Mouse (Mus musculus) NIH3T3 (cell line): ENCODE measurements around the gene Stat5b.

Source experiments
- DNase-seq: peaks from one replicate; pipeline ENCODE4 v3.0.0-alpha.2; 2012; ENCODE audit warnings: low read depth

The Stat5b gene

DNA sequence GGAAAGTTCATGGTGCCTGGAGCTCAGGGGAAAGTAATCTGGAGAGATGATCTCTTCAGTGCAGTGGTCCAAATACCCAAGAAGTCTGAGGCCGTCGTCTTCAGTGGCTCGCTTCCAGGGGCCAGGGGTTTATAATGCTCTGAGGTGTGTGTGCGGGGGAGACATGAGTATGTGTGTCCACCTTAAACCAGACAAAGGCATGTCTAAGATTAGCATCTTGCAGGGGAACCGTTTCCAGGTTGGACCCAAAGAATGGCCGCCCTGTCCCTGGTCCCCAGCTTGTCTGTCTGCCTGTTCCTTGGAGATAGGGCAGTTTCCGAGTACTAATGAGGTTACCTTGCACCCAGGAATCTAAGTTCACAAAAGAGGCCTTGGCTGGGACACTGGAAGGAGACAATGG lies 87.7 kb downstream of the Stat5b start, which contains the start of gene Hcrt:
Gene Hcrt (minus strand): TSS at position 101 of the 400 bp plus-strand sequence.
- DNase-seq, result no peak

GRCm38 (mm10) chr11:100761547-100762045 lies 88.9 kb downstream of the Stat5b start:
- DNase-seq, result peak; percentile 65

- peak; percentile 22 for DNase-seq
Observed at GRCm38 (mm10) chr11:100759611-100760233, 90.8 kb downstream of the Stat5b start, which contains the start of gene Kcnh4. Gene Kcnh4, minus strand, starts transcription at chr11:100759942.

DNA sequence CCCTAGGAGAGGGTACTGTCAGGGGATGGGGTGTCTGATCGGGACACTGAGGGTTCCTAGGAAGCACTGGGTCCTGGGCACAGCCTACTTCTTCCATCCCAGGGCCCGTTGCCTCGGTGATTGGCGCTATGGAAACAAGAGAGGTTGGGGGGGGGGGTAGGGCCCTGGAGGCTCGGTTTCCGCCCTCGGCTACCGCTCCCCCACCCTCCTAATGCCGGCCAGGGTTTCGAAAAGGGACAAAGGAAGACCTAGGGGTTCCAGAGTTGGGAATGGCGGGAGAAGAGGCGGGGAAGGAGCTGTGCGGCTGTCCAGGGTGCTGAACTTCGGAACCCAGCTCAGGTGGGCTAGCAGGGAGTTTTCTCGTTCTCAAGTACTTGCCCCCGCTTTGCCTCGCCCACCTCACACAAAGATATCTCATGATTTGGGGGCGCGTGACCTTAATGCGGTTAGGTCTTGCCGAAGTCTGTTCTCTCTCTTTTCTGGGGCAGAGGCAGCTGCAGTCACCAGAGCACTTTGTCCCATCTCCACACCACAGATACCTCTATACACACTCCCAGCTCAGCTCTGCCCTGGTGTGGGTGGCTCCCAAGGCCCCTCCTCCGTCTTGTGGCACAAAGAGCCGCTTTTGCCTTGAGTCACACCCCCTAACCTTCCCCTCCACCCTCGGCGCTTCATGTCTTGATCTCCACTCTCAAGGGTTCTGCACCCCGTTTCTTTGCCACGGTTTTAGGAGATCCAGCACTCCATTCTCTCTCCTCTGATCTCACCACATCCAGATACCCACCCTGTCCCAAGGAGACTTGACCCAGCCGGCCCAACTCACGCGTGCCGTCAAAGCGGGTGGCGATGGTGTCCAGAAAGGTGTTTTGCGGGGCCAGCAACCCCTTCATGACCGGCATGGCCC lies 91.6 kb downstream of the Stat5b start:
- DNase-seq, result peak; percentile 74

GRCm38 (mm10) chr11:100757566-100757965 lies 93.0 kb downstream of the Stat5b start:
- DNase-seq, result no peak

DNA sequence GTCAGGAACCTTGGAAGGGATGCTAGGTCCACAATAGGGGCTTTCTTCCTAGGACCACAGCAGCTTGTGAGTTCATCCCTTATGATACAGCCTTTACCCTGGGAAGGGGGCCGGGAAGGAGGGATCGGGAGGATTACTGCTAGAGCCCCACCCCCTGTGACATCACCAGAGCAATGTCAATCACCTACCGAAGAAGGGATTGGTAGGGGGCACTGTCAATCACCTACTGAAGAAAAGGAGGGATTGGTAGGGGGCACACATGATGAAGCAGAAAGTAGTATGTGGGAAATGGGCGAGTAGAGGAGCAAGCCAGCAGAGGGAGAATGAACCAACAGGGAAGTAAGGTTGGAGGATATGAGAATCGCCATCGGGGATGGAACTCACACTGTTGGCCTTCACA lies 94.0 kb downstream of the Stat5b start:
- DNase-seq, result no peak

DNA sequence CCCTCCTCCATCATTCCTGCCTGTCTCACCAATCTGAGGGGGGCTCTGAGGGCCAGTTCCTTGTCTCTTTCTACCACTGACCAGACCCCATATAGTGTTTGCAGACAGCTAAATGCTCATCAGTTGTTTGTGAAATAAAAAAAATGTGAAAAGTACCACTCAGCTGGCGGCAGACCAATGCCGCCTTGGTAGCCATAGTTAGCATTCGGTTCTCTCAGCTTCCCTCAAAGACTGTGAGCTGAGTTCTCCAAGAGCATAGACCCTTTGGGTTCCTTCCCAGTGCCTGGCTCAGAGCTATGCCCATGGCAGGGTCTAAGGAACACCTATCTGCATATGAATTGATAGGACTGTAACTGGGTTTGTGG lies 95.8 kb downstream of the Stat5b start:
- no peak for DNase-seq

- DNase-seq, result no peak
Observed at GRCm38 (mm10) chr11:100754021-100754692, 96.4 kb downstream of the Stat5b start.

GRCm38 (mm10) chr11:100752294-100752693 lies 98.2 kb downstream of the Stat5b start:
- no peak for DNase-seq

DNA sequence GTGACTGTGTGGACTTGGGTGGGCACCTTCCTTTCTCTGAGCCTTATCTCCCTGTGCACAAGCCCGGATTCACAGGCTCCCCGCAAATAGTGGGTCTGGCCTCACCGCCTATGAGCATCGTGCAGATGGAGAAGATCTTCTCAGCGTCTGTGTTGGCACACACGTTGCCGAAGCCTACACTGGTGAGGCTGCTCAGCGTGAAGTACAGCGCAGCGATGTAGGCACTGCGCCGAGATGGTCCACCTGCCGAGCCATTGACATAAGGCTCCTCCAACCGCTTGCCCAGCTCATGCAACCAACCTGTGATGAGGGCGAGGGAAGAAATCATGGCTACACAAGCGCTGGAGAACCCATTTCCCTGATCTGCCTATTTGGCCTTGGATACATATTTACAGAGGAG lies 100.4 kb downstream of the Stat5b start:
- DNase-seq, result no peak

- no peak for DNase-seq
Observed at GRCm38 (mm10) chr11:100749469-100749868, 101.1 kb downstream of the Stat5b start.

GRCm38 (mm10) chr11:100748620-100749019 lies 101.9 kb downstream of the Stat5b start:
- no peak for DNase-seq

GRCm38 (mm10) chr11:100747114-100747513 lies 103.4 kb downstream of the Stat5b start:
- no peak for DNase-seq

DNA sequence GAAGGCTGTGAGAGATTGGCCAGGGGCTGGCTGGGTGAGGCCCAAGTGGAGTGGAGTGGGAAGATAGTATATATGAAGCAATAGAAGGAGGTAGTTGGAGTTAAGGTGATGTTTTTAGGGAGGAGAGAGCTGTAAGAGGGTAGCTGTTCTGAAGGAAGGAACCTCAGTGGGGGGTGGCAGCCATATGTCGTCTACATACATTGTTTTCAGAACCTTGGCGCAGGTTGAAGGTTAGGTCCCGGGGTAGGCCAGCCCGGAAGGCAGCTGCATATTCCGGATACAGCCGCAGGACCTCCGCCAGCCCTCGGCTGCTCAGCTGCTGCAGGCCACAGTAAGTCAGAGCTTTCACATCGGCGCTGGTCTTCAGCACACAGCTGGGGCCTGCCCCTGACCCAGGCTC lies 104.0 kb downstream of the Stat5b start:
- DNase-seq, result no peak

GRCm38 (mm10) chr11:100745085-100745484 lies 105.4 kb downstream of the Stat5b start:
- peak; percentile 80 for DNase-seq

GRCm38 (mm10) chr11:100741348-100741747 lies 109.2 kb downstream of the Stat5b start:
- no peak for DNase-seq

GRCm38 (mm10) chr11:100738749-100739148 lies 111.8 kb downstream of the Stat5b start:
- no peak for DNase-seq

- peak; percentile 99 for DNase-seq
Observed at GRCm38 (mm10) chr11:100738066-100738604, 112.4 kb downstream of the Stat5b start, which contains the start of gene Rab5c. Gene Rab5c, minus strand, starts transcription at chr11:100738215.

GRCm38 (mm10) chr11:100737105-100737733 lies 113.3 kb downstream of the Stat5b start:
- DNase-seq, result no peak

GRCm38 (mm10) chr11:100736746-100737080 lies 113.8 kb downstream of the Stat5b start:
- no peak for DNase-seq

- DNase-seq, result no peak
Observed at GRCm38 (mm10) chr11:100735954-100736745, 114.4 kb downstream of the Stat5b start.
